Mouse (Mus musculus) liver, postnatal 0 days (tissue): ENCODE results near the gene Prdx1. TPM values are rescaled to one million over a fixed set of nuclear protein-coding genes. Genes with fewer than 3 reads are reported as not detected.

Experiments
- ATAC-seq: fragments of 200-750 bp; cut with Nextera tagmentation; 2 replicates; pipeline ENCODE4 v1.8.0; 2017; ENCODE audit warnings: mild to moderate bottlenecking, moderate library complexity
- DNase-seq: peaks from one replicate; pipeline ENCODE4 v3.0.0-alpha.2; 2016
- H3K27ac ChIP-seq: fragments of 300-500 bp; sonication (generic); 2 replicates; pipeline ENCODE4 v1.5.1; 2014; ENCODE audit warnings: antibody characterized with exemption, moderate library complexity, mild to moderate bottlenecking, low read depth
- H3K27me3 ChIP-seq: fragments of 300-500 bp; sonication (generic); 2 replicates; pipeline ENCODE4 v1.6.1; 2014; ENCODE audit warnings: low read length, control low read depth, mixed read lengths; ENCODE audit not compliant: insufficient read depth
- H3K36me3 ChIP-seq: fragments of 300-500 bp; sonication (generic); replicated peaks from 2 replicates; pipeline ENCODE4 v1.6.1; 2014; ENCODE audit warnings: mild to moderate bottlenecking, control low read depth, low read length, moderate library complexity, mixed read lengths; ENCODE audit not compliant: insufficient read depth
- H3K4me1 ChIP-seq: fragments of 300-500 bp; sonication (generic); 2 replicates; pipeline ENCODE4 v1.6.1; 2014; ENCODE audit warnings: antibody characterized with exemption, mild to moderate bottlenecking, control low read depth; ENCODE audit not compliant: insufficient read depth
- H3K4me2 ChIP-seq: fragments of 300-500 bp; sonication (generic); 2 replicates; pipeline ENCODE4 v1.6.1; 2014; ENCODE audit warnings: low read depth, mild to moderate bottlenecking, low read length, moderate library complexity, mixed read lengths
- H3K4me3 ChIP-seq: fragments of 300-500 bp; sonication (generic); 2 replicates; pipeline ENCODE4 v1.5.1; 2014; ENCODE audit warnings: low read depth, low read length
- H3K9ac ChIP-seq: fragments of 300-500 bp; sonication (generic); replicated peaks from 2 replicates; pipeline ENCODE4 v1.6.1; 2014; ENCODE audit warnings: mild to moderate bottlenecking, moderate library complexity
- H3K9me3 ChIP-seq: fragments of 300-500 bp; sonication (generic); 2 replicates; pipeline ENCODE4 v1.6.1; 2016; ENCODE audit warnings: mild to moderate bottlenecking, control low read depth, low read length, mixed read lengths
- CTCF ChIP-seq: sonication (generic); IDR thresholded peaks from 2 replicates; pipeline ENCODE4 v1.5.1; 2016; ENCODE audit warnings: antibody characterized with exemption, low read depth
- EP300 ChIP-seq: IDR thresholded peaks from 2 replicates; pipeline ENCODE4 v1.6.1; 2016; ENCODE audit warnings: antibody characterized with exemption, low read depth, mild to moderate bottlenecking
- whole genome bisulfite sequencing: fragments of 180-500 bp; shearing (Covaris S2); extraction: QIAGEN DNeasy Blood & Tissue Kit; methylation state at CpG from one replicate; pipeline ENCODE4 v1.1.7; 2014; ENCODE audit not compliant: insufficient replicate concordance; 5-methylcytosine and 5-hydroxymethylcytosine counted together
- polyA plus RNA-seq: library from polyadenylated mRNA; unstranded; fragments of >200 nt; fragmentation: Nextera tagmentation; extraction: Ambion mirVana; gene quantifications from 2 replicates; pipeline ENCODE4 v1.2.1, GENCODE M21; 2015

The Prdx1 gene
- polyA plus RNA-seq, 1 experiment from 2014 or later = 2,167 TPM

GRCm38 (mm10) chr4:116725444-116725843, 40.1 kb downstream of the Prdx1 start:
- no peak for DNase-seq
- Histone ChIP-seq H3K4me3 (no peak overlapping the region), H3K27me3 (no peaks in the 10 kb centered on the region), H3K36me3 (no peaks in the 10 kb centered on the region), H3K27ac (no peak overlapping the region), H3K4me2 (no peak overlapping the region), H3K9ac (no peak overlapping the region), H3K4me1 (peaks cover 18% of the 10 kb centered on the region), H3K9me3 (no peaks in the 10 kb centered on the region)
- WGBS = 75% methylated on average over 5 of the region's 5 CpGs
- no peak for ATAC-seq
- no peak for TF ChIP-seq EP300
- TF ChIP-seq CTCF = no peak

DNA sequence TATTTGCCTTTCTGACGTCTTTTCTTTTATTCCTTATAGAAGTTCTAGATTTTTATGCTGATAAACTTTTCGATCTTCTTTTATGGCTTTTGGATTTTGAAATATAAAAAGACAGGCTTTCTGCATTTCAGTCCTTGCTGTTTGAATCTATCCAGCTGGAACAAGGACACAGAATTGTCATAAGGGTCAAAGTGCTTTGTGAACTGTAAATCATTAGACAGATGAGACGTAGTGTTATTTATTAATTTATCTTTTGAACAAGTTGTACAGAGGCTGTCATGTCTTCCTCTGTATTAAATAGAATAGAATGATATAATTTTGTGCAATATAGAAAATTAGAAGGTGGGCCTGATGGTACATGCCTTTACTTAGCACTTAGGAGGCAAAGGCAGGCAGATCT, 42.1 kb downstream of the Prdx1 start:
- 60% methylated on average over 3 of the region's 3 CpGs for WGBS
- Histone ChIP-seq H3K36me3 (no peaks in the 10 kb centered on the region), H3K9me3 (no peaks in the 10 kb centered on the region), H3K27me3 (no peaks in the 10 kb centered on the region), H3K4me1 (peaks cover 10% of the 10 kb centered on the region), H3K9ac (no peak overlapping the region), H3K4me3 (no peak overlapping the region), H3K27ac (peak overlapping the region; percentile 51; the same call in 1 of the 2 replicates), H3K4me2 (peak overlapping the region; percentile 40; the same call in 1 of the 2 replicates)
- TF ChIP-seq EP300 = no peak
- TF ChIP-seq CTCF = no peak
- DNase-seq (no peak), ATAC-seq (peak; percentile 57; the same call in 1 of the 2 replicates)

GRCm38 (mm10) chr4:116729532-116729931, 44.2 kb downstream of the Prdx1 start:
- H3K27ac ChIP-seq = no peak overlapping the region
- DNase-seq = no peak
- peaks cover 2% of the 10 kb centered on the region for H3K4me1 ChIP-seq
- H3K9ac ChIP-seq = no peak overlapping the region
- no peak for ATAC-seq
- TF ChIP-seq CTCF (no peak), EP300 (no peak)
- no peak overlapping the region for H3K4me3 ChIP-seq
- 79% methylated on average over 3 of the region's 3 CpGs for WGBS
- no peaks in the 10 kb centered on the region for H3K9me3 ChIP-seq
- no peaks in the 10 kb centered on the region for H3K27me3 ChIP-seq
- no peaks in the 10 kb centered on the region for H3K36me3 ChIP-seq
- no peak overlapping the region for H3K4me2 ChIP-seq

DNA sequence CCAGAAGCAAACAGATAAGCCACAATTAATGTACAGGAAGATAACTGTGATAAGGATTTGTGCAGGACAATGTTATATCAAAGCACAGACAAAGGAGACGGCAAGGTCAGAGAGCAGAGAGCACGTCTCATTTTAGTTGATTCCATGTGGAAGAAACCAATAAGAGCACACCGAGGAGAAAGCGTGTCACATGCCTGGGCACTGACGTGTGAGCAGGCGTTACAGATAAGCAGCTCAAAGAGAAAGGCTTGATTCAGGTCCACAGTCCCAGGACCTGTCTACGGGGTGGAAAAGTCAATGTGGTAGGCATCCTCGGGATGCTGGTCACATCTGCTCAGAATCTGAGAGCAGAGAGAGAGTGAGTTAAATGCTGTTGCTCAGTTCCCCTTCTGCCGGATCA, 45.7 kb downstream of the Prdx1 start:
- H3K4me2 ChIP-seq = no peak overlapping the region
- H3K36me3 ChIP-seq = no peaks in the 10 kb centered on the region
- no peaks in the 10 kb centered on the region for H3K9me3 ChIP-seq
- ATAC-seq (no peak), DNase-seq (no peak)
- no peaks in the 10 kb centered on the region for H3K27me3 ChIP-seq
- no peak for TF ChIP-seq CTCF
- TF ChIP-seq EP300 = no peak
- H3K4me1 ChIP-seq = peaks cover 2% of the 10 kb centered on the region
- 61% methylated on average over 9 of the region's 9 CpGs for WGBS
- no peak overlapping the region for H3K4me3 ChIP-seq
- no peak overlapping the region for H3K9ac ChIP-seq
- no peak overlapping the region for H3K27ac ChIP-seq

DNA sequence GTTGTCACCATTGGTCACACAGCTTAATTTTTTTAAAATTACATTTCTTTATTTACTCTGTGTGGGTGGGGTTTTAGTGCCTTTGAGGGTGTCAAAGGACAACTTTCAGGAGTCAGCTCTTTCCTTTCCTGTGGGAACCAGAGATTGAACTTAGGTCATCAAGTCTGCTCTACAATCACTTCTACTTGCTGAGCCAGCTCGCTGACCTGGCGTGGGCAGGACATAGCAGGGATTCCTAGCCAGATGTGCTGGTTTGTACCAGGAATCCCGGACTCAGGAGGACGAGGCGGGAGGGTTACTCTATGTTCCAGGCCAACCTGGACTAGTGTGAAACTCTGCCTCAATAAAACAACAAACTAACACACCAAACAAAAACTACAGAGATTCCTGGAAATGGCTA, 47.0 kb downstream of the Prdx1 start:
- no peaks in the 10 kb centered on the region for H3K36me3 ChIP-seq
- H3K27ac ChIP-seq = no peak overlapping the region
- no peaks in the 10 kb centered on the region for H3K27me3 ChIP-seq
- H3K4me1 ChIP-seq = no peaks in the 10 kb centered on the region; the same call in 1 of the 2 replicates
- ATAC-seq (no peak), DNase-seq (no peak)
- no peak overlapping the region for H3K4me3 ChIP-seq
- 62% methylated on average over 5 of the region's 5 CpGs for WGBS
- H3K4me2 ChIP-seq = no peak overlapping the region
- TF ChIP-seq CTCF (no peak), EP300 (no peak)
- H3K9ac ChIP-seq = no peak overlapping the region
- no peaks in the 10 kb centered on the region for H3K9me3 ChIP-seq

- no peak overlapping the region for H3K4me2 ChIP-seq
- H3K4me1 ChIP-seq = no peaks in the 10 kb centered on the region; the same call in 1 of the 2 replicates
- TF ChIP-seq EP300 = no peak
- TF ChIP-seq CTCF = no peak
- WGBS = 73% methylated on average over 2 of the region's 2 CpGs
- no peaks in the 10 kb centered on the region for H3K36me3 ChIP-seq
- no peak overlapping the region for H3K4me3 ChIP-seq
- DNase-seq (no peak), ATAC-seq (no peak)
- H3K9ac ChIP-seq = no peak overlapping the region
- no peak overlapping the region for H3K27ac ChIP-seq
- no peaks in the 10 kb centered on the region for H3K27me3 ChIP-seq
- no peaks in the 10 kb centered on the region for H3K9me3 ChIP-seq
Observed at GRCm38 (mm10) chr4:116734996-116735395, 49.7 kb downstream of the Prdx1 start.
